Mouse (Mus musculus) bone marrow, adult 2 months (tissue): ENCODE data around the gene Gsk3a.

Experiments
- CTCF ChIP-seq: fragments of 200-500 bp; IDR thresholded peaks from 2 replicates; pipeline ENCODE4 v1.5.1; 2011; ENCODE audit warnings: low read length, control low read depth; ENCODE audit not compliant: control insufficient read depth, insufficient read depth
- POLR2A ChIP-seq: fragments of 200-500 bp; IDR thresholded peaks from 2 replicates; pipeline ENCODE4 v1.6.1; 2011; ENCODE audit warnings: low read depth, mild to moderate bottlenecking, control low read depth, low read length, borderline replicate concordance; ENCODE audit not compliant: control insufficient read depth

GRCm38 (mm10) chr7:25220457-25221101, 17.1 kb downstream of the Gsk3a start, which contains the start of gene Dedd2:
- no peak for TF ChIP-seq CTCF
- TF ChIP-seq POLR2A = no peak
